Mouse (Mus musculus): ENCODE data around the gene BC107364. TPM values are rescaled to one million over a fixed set of nuclear protein-coding genes. Genes with fewer than 3 reads are reported as not detected.
"Not testable (repeated sequence)": the region's sequence is repeated elsewhere in the genome, so short reads cannot be mapped to it uniquely, and the experiment has no call there.

BC107364 gene
- polyA plus RNA-seq, 1 experiment from 2014 or later, result not detected

DNA sequence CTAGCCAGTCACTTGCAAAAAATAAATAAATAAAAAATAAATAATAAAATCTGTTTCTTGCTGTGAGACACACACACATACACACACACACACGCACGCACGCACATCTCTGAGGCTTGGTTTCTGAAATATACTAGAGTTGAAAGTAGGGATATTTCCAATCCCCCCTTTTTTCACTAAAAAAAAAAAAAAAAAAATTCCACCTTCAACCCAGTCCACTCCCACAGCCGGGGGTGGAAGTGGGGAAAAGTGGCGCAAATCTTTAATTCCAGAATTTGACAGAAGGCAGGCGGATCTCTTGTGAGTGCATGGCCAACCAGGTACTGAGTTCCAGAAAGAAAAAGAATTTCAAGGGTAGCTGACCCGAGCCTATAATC is 37.2 kb downstream of the BC107364 start:
- no peaks in the 10 kb centered on the region for H3K4me1 ChIP-seq (ENCODE audit: control insufficient read depth, insufficient read depth, low read length)
- no peak for ATAC-seq (ENCODE audit: low read depth)
- H3K4me3 ChIP-seq (ENCODE audit: low read depth, low read length), result peak overlapping the region; percentile 71
- H3K4me2 ChIP-seq (ENCODE audit: low read depth, low read length), result peak overlapping the region; percentile 59
- H3K9ac ChIP-seq (replicated peaks; ENCODE audit: low read depth, low read length), result no peak overlapping the region
- no peaks in the 10 kb centered on the region for H3K9me3 ChIP-seq (ENCODE audit: control insufficient read depth, low read length)
- H3K27me3 ChIP-seq (ENCODE audit: control insufficient read depth, insufficient read depth, low read length), result peaks cover 8% of the 10 kb centered on the region
- no peak overlapping the region for H3K27ac ChIP-seq (ENCODE audit: low read depth, low read length)
- no peaks in the 10 kb centered on the region for H3K36me3 ChIP-seq (ENCODE audit: control insufficient read depth, insufficient read depth, low read length)
- WGBS, result 36% methylated on average over 7 of the region's 7 CpGs

DNA sequence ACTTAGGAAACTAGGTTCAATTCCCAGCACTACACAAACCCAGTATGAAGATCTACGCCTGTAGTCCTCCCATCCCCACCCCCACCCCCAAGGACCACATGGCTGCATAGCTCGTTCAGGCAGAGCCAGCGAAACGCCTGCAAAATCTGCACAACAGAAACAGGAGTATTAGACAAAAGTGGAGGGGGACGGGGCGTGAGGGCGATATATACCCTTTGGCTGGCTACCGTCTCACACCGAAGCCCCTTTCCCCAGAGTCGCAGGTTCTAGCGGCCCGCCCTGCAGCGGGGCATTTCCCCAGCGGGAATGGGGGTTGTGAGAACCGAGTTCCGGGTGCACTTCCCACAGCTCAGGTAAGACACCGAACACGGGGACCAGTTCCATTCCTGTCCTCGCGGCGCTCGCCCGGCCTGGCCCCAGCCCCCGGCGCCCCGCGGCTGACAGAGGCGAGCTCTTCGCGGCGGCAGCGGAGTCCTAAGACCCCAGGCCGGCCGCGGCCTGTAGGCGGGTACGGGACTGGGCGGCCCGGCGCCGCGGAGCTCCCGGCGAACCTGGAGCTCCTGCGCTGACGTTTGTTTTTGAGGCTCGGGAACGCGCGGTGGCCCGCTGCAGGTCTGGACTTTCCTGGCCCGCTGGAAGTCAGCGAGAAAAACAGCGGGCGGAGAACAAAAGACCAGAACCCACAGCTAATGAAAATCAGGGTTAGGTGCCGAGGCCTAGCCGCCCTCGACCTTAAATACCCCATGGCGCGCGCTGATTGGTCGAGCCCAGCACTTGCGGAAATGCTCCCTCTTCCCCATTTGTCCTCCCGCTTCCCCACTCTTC is 37.8 kb downstream of the BC107364 start:
- 1% methylated on average over 64 of the region's 64 CpGs for WGBS

DNA sequence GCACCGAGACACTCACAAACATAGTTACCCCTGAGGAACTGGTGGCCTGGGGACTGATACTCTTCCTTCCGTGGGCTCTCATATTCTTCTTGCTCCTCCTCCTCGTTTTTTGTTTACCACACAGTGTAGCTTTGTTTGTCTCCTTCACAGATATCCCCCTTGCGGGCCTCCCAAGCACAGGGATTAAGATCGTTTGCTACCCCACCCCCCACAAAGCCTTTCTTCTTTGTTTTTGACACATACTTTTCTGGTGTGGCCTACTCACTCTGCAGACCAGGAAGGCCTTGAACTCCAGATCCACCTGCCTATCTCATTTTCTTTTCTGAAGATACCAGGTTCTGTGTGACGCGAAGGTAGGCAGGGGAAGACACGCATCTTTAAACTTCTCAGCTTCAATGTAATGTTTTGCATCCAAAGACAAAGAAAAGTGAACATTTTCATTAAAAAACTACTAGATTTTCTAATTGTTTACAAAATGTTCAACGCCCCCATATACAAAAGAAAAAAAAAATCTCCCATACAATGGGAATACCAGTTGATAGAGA is 38.5 kb downstream of the BC107364 start:
- Histone ChIP-seq H3K9me3 (ENCODE audit: control insufficient read depth, low read length) (no peaks in the 10 kb centered on the region), H3K4me3 (ENCODE audit: low read depth, low read length) (peak overlapping the region; percentile 71), H3K9ac (replicated peaks; ENCODE audit: low read depth, low read length) (no peak overlapping the region; the same call in 1 of the 2 replicates), H3K27ac (ENCODE audit: low read depth, low read length) (no peak overlapping the region), H3K27me3 (ENCODE audit: control insufficient read depth, insufficient read depth, low read length) (peaks cover 14% of the 10 kb centered on the region), H3K4me1 (ENCODE audit: control insufficient read depth, insufficient read depth, low read length) (no peaks in the 10 kb centered on the region), H3K36me3 (ENCODE audit: control insufficient read depth, insufficient read depth, low read length) (no peaks in the 10 kb centered on the region), H3K4me2 (ENCODE audit: low read depth, low read length) (peak overlapping the region; percentile 59)
- WGBS, result 55% methylated on average over 9 of the region's 9 CpGs
- ATAC-seq (ENCODE audit: low read depth), result no peak

More for the DNA sequence above, 37.8 kb downstream of the BC107364 start:
- ATAC-seq (ENCODE audit: low read depth), result peak; percentile 91
- peak overlapping the region; percentile 89 for H3K27ac ChIP-seq (ENCODE audit: low read depth, low read length)
- H3K27me3 ChIP-seq (ENCODE audit: control insufficient read depth, insufficient read depth, low read length), result peaks cover 11% of the 10 kb centered on the region
- no peaks in the 10 kb centered on the region for H3K36me3 ChIP-seq (ENCODE audit: control insufficient read depth, insufficient read depth, low read length)
- peak overlapping the region; percentile 76 for H3K9ac ChIP-seq (replicated peaks; ENCODE audit: low read depth, low read length)
- H3K4me1 ChIP-seq (ENCODE audit: control insufficient read depth, insufficient read depth, low read length), result no peaks in the 10 kb centered on the region
- H3K9me3 ChIP-seq (ENCODE audit: control insufficient read depth, low read length), result no peaks in the 10 kb centered on the region
- peak overlapping the region; percentile 71 for H3K4me3 ChIP-seq (ENCODE audit: low read depth, low read length)
- H3K4me2 ChIP-seq (ENCODE audit: low read depth, low read length), result peak overlapping the region; percentile 59

DNA sequence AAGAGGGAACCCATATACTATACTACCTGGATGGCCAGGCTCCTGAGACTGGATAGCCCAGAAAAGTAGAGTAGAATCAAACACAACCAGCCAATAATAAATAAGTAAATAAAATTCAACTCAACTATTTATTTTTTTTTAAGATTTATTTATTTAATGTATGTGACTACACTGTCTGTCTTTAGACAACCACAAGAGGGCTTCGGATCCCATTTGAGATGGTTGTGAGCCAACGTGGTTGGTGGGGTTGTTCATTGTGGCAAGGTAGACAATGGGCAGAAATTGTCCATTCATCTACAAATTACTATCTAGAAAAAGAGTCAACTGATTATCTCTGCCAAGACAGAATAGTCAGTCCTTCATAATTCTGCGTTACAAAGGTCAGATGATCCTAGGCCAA is 40.3 kb downstream of the BC107364 start:
- WGBS, result 89% methylated on average over 3 of the region's 3 CpGs
- Histone ChIP-seq H3K27ac (ENCODE audit: low read depth, low read length) (no peak overlapping the region), H3K4me3 (ENCODE audit: low read depth, low read length) (no peak overlapping the region), H3K27me3 (ENCODE audit: control insufficient read depth, insufficient read depth, low read length) (peaks cover 15% of the 10 kb centered on the region), H3K9me3 (ENCODE audit: control insufficient read depth, low read length) (no peaks in the 10 kb centered on the region), H3K9ac (replicated peaks; ENCODE audit: low read depth, low read length) (no peak overlapping the region), H3K36me3 (ENCODE audit: control insufficient read depth, insufficient read depth, low read length) (no peaks in the 10 kb centered on the region), H3K4me1 (ENCODE audit: control insufficient read depth, insufficient read depth, low read length) (no peaks in the 10 kb centered on the region), H3K4me2 (ENCODE audit: low read depth, low read length) (no peak overlapping the region)
- ATAC-seq (ENCODE audit: low read depth), result no peak

DNA sequence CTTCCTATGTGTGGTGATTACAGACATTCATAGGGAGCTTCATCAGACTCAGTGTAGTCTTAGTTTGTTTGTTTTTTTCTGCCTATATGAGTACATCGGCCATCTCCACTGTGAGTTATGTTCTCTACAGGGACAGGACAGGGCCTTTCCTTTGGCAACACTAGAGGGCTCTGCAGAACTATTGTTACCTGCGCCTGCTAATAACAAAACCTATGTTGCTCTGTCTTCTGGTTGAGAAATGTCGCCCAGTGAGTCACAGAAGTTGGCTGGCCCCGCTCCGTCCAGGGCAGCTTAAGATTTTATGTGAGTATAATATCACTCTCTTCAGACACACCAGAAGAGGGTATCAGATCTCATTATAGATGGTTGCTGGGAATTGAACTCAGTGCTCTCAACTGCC is 41.1 kb downstream of the BC107364 start:
- Histone ChIP-seq H3K9me3 (ENCODE audit: control insufficient read depth, low read length) (no peaks in the 10 kb centered on the region), H3K27ac (ENCODE audit: low read depth, low read length) (no peak overlapping the region), H3K4me1 (ENCODE audit: control insufficient read depth, insufficient read depth, low read length) (no peaks in the 10 kb centered on the region), H3K9ac (replicated peaks; ENCODE audit: low read depth, low read length) (no peak overlapping the region), H3K4me3 (ENCODE audit: low read depth, low read length) (no peak overlapping the region), H3K4me2 (ENCODE audit: low read depth, low read length) (no peak overlapping the region), H3K36me3 (ENCODE audit: control insufficient read depth, insufficient read depth, low read length) (no peaks in the 10 kb centered on the region), H3K27me3 (ENCODE audit: control insufficient read depth, insufficient read depth, low read length) (peaks cover 20% of the 10 kb centered on the region)
- WGBS, result 91% methylated on average over 5 of the region's 5 CpGs
- ATAC-seq (ENCODE audit: low read depth), result no peak

DNA sequence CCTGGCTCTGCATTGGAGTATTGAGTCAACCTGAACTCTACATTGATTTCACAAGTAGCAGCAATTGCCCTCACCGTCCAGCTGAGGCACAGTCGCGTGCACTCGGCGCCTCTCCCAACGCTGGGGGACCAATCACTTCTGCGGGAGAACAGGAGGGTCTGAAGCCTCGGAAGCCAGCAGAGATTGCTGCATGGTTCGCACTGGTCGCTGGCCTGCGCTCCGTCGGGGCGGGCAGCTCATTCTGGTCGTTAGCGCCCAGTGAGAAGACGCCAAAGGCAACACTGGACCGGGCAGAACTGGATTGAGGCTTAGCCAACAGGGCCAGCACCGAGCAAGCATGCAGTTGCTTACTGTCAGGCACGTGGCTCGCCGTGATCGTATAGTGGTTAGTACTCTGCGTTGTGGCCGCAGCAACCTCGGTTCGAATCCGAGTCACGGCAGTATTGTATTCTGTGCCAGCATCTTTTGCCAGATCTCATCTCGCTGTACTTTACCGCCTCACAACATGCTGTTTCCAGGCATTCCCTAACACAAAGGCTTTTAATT is 42.3 kb downstream of the BC107364 start:
- H3K4me1 ChIP-seq (ENCODE audit: control insufficient read depth, insufficient read depth, low read length), result no peaks in the 10 kb centered on the region
- no peaks in the 10 kb centered on the region for H3K9me3 ChIP-seq (ENCODE audit: control insufficient read depth, low read length)
- H3K4me3 ChIP-seq (ENCODE audit: low read depth, low read length), result no peak overlapping the region
- H3K4me2 ChIP-seq (ENCODE audit: low read depth, low read length), result no peak overlapping the region
- no peaks in the 10 kb centered on the region for H3K36me3 ChIP-seq (ENCODE audit: control insufficient read depth, insufficient read depth, low read length)
- H3K27me3 ChIP-seq (ENCODE audit: control insufficient read depth, insufficient read depth, low read length), result peaks cover 26% of the 10 kb centered on the region
- 3% methylated on average over 31 of the region's 31 CpGs for WGBS
- no peak overlapping the region for H3K9ac ChIP-seq (replicated peaks; ENCODE audit: low read depth, low read length)
- no peak overlapping the region for H3K27ac ChIP-seq (ENCODE audit: low read depth, low read length)
- ATAC-seq (ENCODE audit: low read depth), result no peak

DNA sequence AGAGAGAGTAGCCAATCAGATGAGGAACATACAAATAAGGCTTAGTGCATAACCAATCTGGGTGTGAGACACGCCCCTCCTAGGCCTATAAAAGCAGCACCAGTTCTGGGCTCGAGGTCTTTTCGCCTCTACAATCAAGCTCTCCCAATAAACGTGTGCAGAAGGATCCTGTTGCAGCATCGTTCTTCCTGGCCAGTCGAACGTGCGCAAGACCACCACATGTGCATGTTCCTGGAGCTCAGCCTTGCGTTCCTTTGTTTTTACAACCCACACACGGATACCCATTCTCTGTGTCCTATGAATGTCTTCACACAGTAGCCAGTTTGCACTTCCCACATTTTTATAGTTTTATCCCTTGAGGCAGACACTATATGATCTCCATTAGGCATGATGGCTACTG is 44.0 kb downstream of the BC107364 start:
- H3K27ac ChIP-seq (ENCODE audit: low read depth, low read length); H3K9me3 ChIP-seq (ENCODE audit: control insufficient read depth, low read length); H3K4me2 ChIP-seq (ENCODE audit: low read depth, low read length); ATAC-seq (ENCODE audit: low read depth); H3K4me1 ChIP-seq (ENCODE audit: control insufficient read depth, insufficient read depth, low read length); H3K9ac ChIP-seq (replicated peaks; ENCODE audit: low read depth, low read length); H3K36me3 ChIP-seq (ENCODE audit: control insufficient read depth, insufficient read depth, low read length); H3K4me3 ChIP-seq (ENCODE audit: low read depth, low read length): not testable (repeated sequence)
- H3K27me3 ChIP-seq (ENCODE audit: control insufficient read depth, insufficient read depth, low read length), result peaks cover 39% of the 10 kb centered on the region
- 93% methylated on average over 8 of the region's 10 CpGs for WGBS

DNA sequence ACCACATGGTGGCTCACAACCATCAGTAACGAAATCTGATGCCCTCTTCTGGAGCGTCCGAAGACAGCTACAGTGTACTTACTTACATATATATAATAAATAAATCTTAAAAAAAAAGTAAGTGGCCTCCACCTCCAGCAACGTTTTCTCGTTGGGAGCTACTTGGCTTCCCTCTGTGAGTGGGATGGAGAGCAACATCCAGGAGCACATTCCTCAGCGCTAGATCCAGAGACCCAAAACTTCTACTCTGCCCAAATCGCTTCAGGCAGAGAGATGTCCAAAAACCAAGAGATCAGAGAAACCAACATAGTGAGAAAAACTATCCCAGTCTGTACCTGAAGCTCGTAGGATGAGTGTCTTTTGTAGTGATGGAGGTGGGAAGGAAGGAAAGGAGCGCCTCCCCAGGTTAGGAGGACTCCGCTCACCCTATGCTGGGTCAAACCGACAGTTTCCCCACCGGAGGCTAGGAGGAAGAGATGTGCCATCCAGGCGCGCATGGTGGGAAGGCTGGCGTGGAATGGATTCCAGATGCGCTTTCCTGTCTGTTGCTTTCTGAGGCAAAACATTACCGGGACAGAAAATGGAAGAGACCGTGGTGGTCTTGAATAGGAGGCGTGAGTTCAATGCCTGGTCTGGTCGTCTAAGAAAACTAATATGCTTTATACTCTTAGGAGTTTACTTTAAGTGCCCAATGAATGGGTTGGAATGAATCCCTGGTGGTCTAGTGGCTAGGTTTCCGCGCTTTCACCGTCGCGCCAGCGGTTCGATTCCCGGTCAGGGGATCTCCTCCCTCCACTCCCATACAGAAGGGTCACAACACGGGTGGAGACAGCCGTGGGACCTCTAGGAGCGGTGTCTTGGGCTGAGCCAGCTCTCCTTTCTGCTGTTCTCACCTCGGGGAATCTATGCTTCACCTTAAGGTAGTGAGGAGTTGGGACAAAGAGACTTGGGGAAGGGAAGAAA is 46.3 kb downstream of the BC107364 start:
- H3K27ac ChIP-seq (ENCODE audit: low read depth, low read length), result no peak overlapping the region
- no peaks in the 10 kb centered on the region for H3K36me3 ChIP-seq (ENCODE audit: control insufficient read depth, insufficient read depth, low read length)
- H3K9ac ChIP-seq (replicated peaks; ENCODE audit: low read depth, low read length), result no peak overlapping the region
- H3K4me1 ChIP-seq (ENCODE audit: control insufficient read depth, insufficient read depth, low read length), result 0 out of 2 replicates have a peak, but pooled peaks cover 4% of the 10 kb centered on the region
- no peaks in the 10 kb centered on the region for H3K9me3 ChIP-seq (ENCODE audit: control insufficient read depth, low read length)
- H3K4me2 ChIP-seq (ENCODE audit: low read depth, low read length), result no peak overlapping the region
- H3K27me3 ChIP-seq (ENCODE audit: control insufficient read depth, insufficient read depth, low read length), result peaks cover 58% of the 10 kb centered on the region
- no peak overlapping the region for H3K4me3 ChIP-seq (ENCODE audit: low read depth, low read length)
- ATAC-seq (ENCODE audit: low read depth), result no peak
- 62% methylated on average over 32 of the region's 32 CpGs for WGBS

Measured in neural tube, embryonic 14.5 days (tissue).